Mouse (Mus musculus) forebrain, embryonic 15.5 days (tissue): ENCODE results near the gene Slc7a11. TPM values are rescaled to one million over a fixed set of nuclear protein-coding genes. Genes with fewer than 3 reads are reported as not detected.

Source experiments
- ATAC-seq: fragments of 200-750 bp; cut with Nextera tagmentation; replicated peaks from 2 replicates; pipeline ENCODE4 v1.8.0; 2017; ENCODE audit warnings: mild to moderate bottlenecking, moderate TSS enrichment, moderate library complexity
- H3K27ac ChIP-seq: fragments of 300-500 bp; sonication (generic); replicated peaks from 2 replicates; pipeline ENCODE4 v1.5.1; 2015; ENCODE audit warnings: mild to moderate bottlenecking, inconsistent platforms
- H3K27me3 ChIP-seq: fragments of 300-500 bp; sonication (generic); 2 replicates; pipeline ENCODE4 v1.6.1; 2015; ENCODE audit warnings: inconsistent platforms
- H3K36me3 ChIP-seq: fragments of 300-500 bp; sonication (generic); 2 replicates; pipeline ENCODE4 v1.6.1; 2015; ENCODE audit warnings: mild to moderate bottlenecking, inconsistent platforms
- H3K4me1 ChIP-seq: fragments of 300-500 bp; sonication (generic); 2 replicates; pipeline ENCODE4 v1.6.1; 2015; ENCODE audit warnings: inconsistent platforms
- H3K4me2 ChIP-seq: fragments of 300-500 bp; sonication (generic); replicated peaks from 2 replicates; pipeline ENCODE4 v1.6.1; 2015; ENCODE audit warnings: mild to moderate bottlenecking, inconsistent platforms
- H3K4me3 ChIP-seq: fragments of 300-500 bp; sonication (generic); 2 replicates; pipeline ENCODE4 v1.5.1; 2015; ENCODE audit warnings: mild to moderate bottlenecking, inconsistent platforms
- H3K9ac ChIP-seq: fragments of 300-500 bp; sonication (generic); replicated peaks from 2 replicates; pipeline ENCODE4 v1.6.1; 2015; ENCODE audit warnings: mild to moderate bottlenecking, inconsistent platforms
- H3K9me3 ChIP-seq: fragments of 300-500 bp; sonication (generic); 2 replicates; pipeline ENCODE4 v1.6.1; 2016; ENCODE audit warnings: inconsistent platforms
- WGBS: fragments of 180-500 bp; shearing (Covaris S2); methylation state at CpG from one replicate; pipeline ENCODE4 v1.1.7; 2015; ENCODE audit warnings: mixed read lengths; 5-methylcytosine and 5-hydroxymethylcytosine counted together
- polyA plus RNA-seq: library from polyadenylated mRNA; unstranded; fragments of >200 nt; fragmentation: Nextera tagmentation; extraction: Ambion mirVana; gene quantifications from 2 replicates; pipeline ENCODE4 v1.2.1, GENCODE M21; 2015

Gene Slc7a11
- polyA plus RNA-seq, 1 experiment from 2014 or later, result 2.0 TPM

DNA sequence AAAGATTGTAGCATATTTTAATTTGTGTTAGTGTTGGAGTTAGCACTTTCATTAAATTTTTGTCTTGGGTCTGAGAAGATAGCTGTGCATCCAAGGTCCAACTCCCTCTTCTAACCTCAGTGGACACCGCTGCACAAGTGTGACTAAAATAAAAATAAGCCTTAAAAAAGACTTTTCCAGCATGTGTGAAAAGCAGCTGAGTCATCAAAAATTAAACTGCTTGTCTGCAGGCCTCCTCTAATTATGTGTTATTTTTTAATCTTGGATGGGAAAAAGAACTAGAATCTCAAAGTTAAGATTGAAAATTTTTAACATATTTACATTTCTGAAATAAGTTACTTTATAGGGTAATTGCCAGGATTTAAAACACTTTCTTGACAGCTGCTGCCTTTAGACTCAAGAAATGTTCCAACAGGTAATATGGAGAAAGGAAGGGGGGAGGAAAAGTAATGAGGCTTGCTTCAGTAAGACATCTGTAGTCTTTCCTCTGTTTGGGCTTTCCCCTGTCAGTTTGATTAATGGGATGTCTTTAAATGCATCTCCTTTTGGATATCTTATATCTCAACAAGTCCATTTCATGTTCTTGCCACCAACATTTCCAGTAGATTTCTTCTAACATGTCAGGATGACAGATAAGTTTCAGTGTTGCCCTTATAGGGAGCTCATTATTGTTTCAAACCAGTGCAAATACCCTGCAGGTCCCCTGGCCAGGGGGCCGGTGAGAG, 218.9 kb downstream of the Slc7a11 start:
- no peaks in the 10 kb centered on the region for H3K9me3 ChIP-seq
- WGBS, result 87% methylated on average over 2 of the region's 2 CpGs

GRCm38 (mm10) chr3:50220454-50220853, 223.0 kb downstream of the Slc7a11 start:
- Histone ChIP-seq H3K4me2 (no peak overlapping the region), H3K36me3 (no peaks in the 10 kb centered on the region), H3K4me3 (no peak overlapping the region), H3K4me1 (no peaks in the 10 kb centered on the region), H3K27me3 (no peaks in the 10 kb centered on the region), H3K9ac (no peak overlapping the region), H3K9me3 (no peaks in the 10 kb centered on the region), H3K27ac (no peak overlapping the region)
- WGBS, result 76% methylated on average over 2 of the region's 2 CpGs
- ATAC-seq, result no peak

More for the DNA sequence above, 218.9 kb downstream of the Slc7a11 start:
- H3K4me1 ChIP-seq, result no peaks in the 10 kb centered on the region
- H3K27me3 ChIP-seq, result no peaks in the 10 kb centered on the region
- no peaks in the 10 kb centered on the region for H3K36me3 ChIP-seq
- no peak overlapping the region for H3K4me3 ChIP-seq
- no peak overlapping the region for H3K27ac ChIP-seq
- H3K4me2 ChIP-seq, result no peak overlapping the region
- ATAC-seq, result no peak
- no peak overlapping the region for H3K9ac ChIP-seq

DNA sequence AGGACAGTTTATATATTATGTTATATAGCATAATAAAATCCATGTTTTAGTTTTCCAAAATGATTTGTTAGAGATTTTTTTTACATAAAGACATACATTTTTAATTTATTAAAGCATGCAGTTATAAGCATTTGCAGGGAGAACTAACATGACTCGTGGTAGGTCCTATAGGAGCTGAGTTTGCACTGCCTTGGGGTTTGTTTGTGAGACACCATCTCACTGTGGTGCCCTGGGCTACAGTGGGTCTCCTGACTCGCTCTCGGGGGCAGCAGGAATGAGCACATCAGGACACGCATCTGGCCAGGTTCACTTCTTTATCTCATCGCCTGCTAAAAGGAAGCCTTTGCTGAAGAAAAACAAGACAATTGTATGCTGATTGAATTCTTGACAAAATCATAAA, 257.0 kb downstream of the Slc7a11 start:
- H3K4me1 ChIP-seq, result no peaks in the 10 kb centered on the region
- H3K9me3 ChIP-seq, result no peaks in the 10 kb centered on the region
- no peaks in the 10 kb centered on the region for H3K27me3 ChIP-seq
- no peak for ATAC-seq
- no peak overlapping the region for H3K4me3 ChIP-seq
- H3K9ac ChIP-seq, result no peak overlapping the region
- H3K4me2 ChIP-seq, result no peak overlapping the region
- no peak overlapping the region for H3K27ac ChIP-seq
- whole genome bisulfite sequencing, result 91% methylated on average over 5 of the region's 5 CpGs
- no peaks in the 10 kb centered on the region for H3K36me3 ChIP-seq

DNA sequence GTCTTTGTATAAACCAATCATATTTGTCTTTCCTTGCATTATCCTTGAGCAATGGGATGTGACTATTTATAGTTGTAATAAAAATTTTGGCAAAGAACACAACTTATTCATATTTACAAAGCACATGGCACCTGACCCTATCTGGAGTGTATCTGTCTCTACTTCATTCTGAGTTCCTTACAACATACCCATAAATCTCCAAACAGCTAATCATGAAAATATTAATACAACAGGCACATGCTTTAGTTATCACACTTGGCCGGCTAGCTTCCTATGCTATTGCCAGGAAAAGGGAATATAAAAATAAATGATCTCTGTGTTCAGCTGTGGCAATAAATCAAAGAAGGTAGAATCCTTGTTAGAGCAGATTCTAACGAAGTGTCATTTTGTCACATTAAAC, 257.5 kb downstream of the Slc7a11 start:
- WGBS, result 79% methylated on average over 2 of the region's 2 CpGs
- no peak for ATAC-seq
- no peak overlapping the region for H3K4me3 ChIP-seq

GRCm38 (mm10) chr3:50160756-50161155, 282.7 kb downstream of the Slc7a11 start:
- Histone ChIP-seq H3K4me1 (no peaks in the 10 kb centered on the region), H3K9me3 (no peaks in the 10 kb centered on the region), H3K4me2 (no peak overlapping the region), H3K27me3 (no peaks in the 10 kb centered on the region), H3K27ac (no peak overlapping the region), H3K36me3 (no peaks in the 10 kb centered on the region), H3K9ac (no peak overlapping the region), H3K4me3 (no peak overlapping the region)
- 72% methylated on average over 2 of the region's 2 CpGs for WGBS
- ATAC-seq, result no peak

More for the DNA sequence above, 257.5 kb downstream of the Slc7a11 start:
- H3K27me3 ChIP-seq, result no peaks in the 10 kb centered on the region
- H3K4me2 ChIP-seq, result no peak overlapping the region
- no peaks in the 10 kb centered on the region for H3K9me3 ChIP-seq
- no peaks in the 10 kb centered on the region for H3K4me1 ChIP-seq
- no peak overlapping the region for H3K27ac ChIP-seq
- no peak overlapping the region for H3K9ac ChIP-seq
- no peaks in the 10 kb centered on the region for H3K36me3 ChIP-seq

- H3K4me2 ChIP-seq, result no peak overlapping the region
- H3K9ac ChIP-seq, result no peak overlapping the region
- H3K27ac ChIP-seq, result no peak overlapping the region
- no peak overlapping the region for H3K4me3 ChIP-seq
- no peaks in the 10 kb centered on the region for H3K4me1 ChIP-seq
- no peaks in the 10 kb centered on the region for H3K36me3 ChIP-seq
- H3K9me3 ChIP-seq, result no peaks in the 10 kb centered on the region
- no peak for ATAC-seq
- H3K27me3 ChIP-seq, result no peaks in the 10 kb centered on the region
Observed at GRCm38 (mm10) chr3:50144144-50144543, 299.3 kb downstream of the Slc7a11 start.

DNA sequence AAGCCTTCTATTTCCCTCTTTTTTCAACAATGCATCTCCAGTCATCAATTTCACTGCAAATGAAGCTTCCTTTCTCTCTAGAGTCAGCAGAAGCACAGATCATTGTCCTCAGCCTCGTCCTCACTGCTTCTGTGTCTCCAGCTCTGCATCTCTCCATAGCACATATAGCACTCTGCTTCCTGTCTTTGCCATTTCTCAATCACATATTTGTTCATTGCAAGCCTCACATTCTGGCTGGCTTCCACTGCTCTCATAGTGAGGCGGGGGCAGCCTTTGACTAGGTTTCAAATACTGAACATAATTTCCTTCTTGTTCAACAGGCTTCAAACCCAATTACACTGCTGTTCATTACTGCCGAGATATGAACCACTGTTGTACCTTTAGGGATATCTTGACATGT, 305.1 kb downstream of the Slc7a11 start:
- 74% methylated on average over 3 of the region's 3 CpGs for WGBS
- H3K4me1 ChIP-seq, result no peaks in the 10 kb centered on the region
- no peak overlapping the region for H3K4me2 ChIP-seq
- no peak overlapping the region for H3K9ac ChIP-seq
- no peak for ATAC-seq
- H3K27me3 ChIP-seq, result no peaks in the 10 kb centered on the region
- H3K36me3 ChIP-seq, result no peaks in the 10 kb centered on the region
- H3K4me3 ChIP-seq, result no peak overlapping the region
- H3K27ac ChIP-seq, result no peak overlapping the region
- no peaks in the 10 kb centered on the region for H3K9me3 ChIP-seq

DNA sequence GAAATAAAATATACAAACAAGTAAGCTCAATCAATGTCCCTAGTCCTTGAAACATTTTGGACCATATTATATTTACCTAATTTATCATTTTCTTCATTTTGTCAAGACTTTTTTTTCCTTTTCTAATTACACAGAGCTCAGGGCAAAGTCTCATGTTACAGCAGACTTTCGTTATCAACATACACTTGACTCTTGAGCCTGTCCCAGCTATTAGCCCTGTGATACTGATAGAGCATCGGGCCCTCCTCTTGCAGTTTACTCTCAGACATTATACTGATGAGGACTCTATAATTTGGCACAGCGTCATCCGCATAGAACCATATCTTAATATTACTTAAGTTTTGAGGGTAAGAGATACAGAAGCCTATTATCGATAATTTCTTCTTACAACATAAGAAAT, 311.2 kb downstream of the Slc7a11 start:
- 72% methylated on average over 5 of the region's 5 CpGs for WGBS
- H3K9me3 ChIP-seq, result no peaks in the 10 kb centered on the region

GRCm38 (mm10) chr3:50130319-50130718, 313.1 kb downstream of the Slc7a11 start:
- H3K9me3 ChIP-seq, result no peaks in the 10 kb centered on the region
- no peak overlapping the region for H3K4me2 ChIP-seq
- no peaks in the 10 kb centered on the region for H3K27me3 ChIP-seq
- ATAC-seq, result no peak
- no peak overlapping the region for H3K27ac ChIP-seq
- no peak overlapping the region for H3K9ac ChIP-seq
- H3K4me3 ChIP-seq, result no peak overlapping the region
- H3K36me3 ChIP-seq, result no peaks in the 10 kb centered on the region
- WGBS, result 85% methylated on average over 2 of the region's 2 CpGs
- no peaks in the 10 kb centered on the region for H3K4me1 ChIP-seq

More for the DNA sequence above, 311.2 kb downstream of the Slc7a11 start:
- no peaks in the 10 kb centered on the region for H3K27me3 ChIP-seq
- no peak overlapping the region for H3K4me3 ChIP-seq
- H3K4me1 ChIP-seq, result no peaks in the 10 kb centered on the region
- no peak overlapping the region for H3K4me2 ChIP-seq
- H3K27ac ChIP-seq, result no peak overlapping the region
- H3K9ac ChIP-seq, result no peak overlapping the region
- no peak for ATAC-seq
- H3K36me3 ChIP-seq, result no peaks in the 10 kb centered on the region

DNA sequence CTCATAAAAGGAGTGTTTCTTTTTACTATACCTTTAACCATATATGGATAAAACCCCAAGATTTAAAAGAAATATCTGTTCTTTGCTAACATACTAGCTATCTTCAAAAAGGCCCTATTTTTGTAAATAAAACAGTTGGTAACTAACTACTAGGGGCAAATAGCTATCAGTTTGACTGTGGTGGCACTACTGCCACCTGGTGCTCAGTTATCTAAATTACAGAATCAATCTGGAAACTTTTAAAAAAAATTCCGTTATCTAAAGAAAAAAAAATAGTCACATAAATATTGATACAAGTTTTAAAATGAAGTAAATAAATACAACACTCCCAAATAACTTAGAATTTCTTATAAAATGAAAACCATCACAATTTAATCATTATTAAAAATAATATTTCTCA, 322.4 kb downstream of the Slc7a11 start:
- Histone ChIP-seq H3K9me3 (no peaks in the 10 kb centered on the region), H3K36me3 (no peaks in the 10 kb centered on the region), H3K4me2 (no peak overlapping the region), H3K27me3 (no peaks in the 10 kb centered on the region), H3K4me3 (no peak overlapping the region), H3K27ac (no peak overlapping the region), H3K4me1 (peaks cover 4% of the 10 kb centered on the region; the same call in 1 of the 2 replicates), H3K9ac (no peak overlapping the region)
- WGBS, result 64% methylated on average over 1 of the region's 1 CpGs
- ATAC-seq, result no peak

- no peak for ATAC-seq
- 29% methylated on average over 1 of the region's 1 CpGs for WGBS
Observed at GRCm38 (mm10) chr3:50116266-50116665, 327.1 kb downstream of the Slc7a11 start.

DNA sequence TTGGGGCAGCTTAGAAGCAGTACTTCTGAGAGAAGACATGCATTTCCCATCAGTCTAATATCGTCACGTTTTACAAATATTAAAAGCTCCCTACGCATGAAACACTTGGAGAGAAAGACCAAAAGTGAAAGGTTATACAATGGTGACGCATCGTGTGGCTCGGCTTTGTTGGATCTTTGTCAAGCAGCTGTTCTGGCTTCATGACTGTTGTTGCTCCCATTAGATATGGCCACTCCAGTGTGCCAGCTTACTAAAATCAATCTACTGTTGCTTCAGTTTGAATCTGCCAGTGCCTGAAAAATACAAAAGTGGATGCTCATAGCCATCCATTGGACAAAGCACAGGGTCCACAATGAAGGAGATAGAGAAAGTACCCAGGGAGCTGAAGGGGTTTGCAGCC, 337.9 kb downstream of the Slc7a11 start:
- Histone ChIP-seq H3K4me1 (no peaks in the 10 kb centered on the region), H3K4me3 (no peak overlapping the region), H3K36me3 (no peaks in the 10 kb centered on the region), H3K9ac (no peak overlapping the region), H3K27me3 (no peaks in the 10 kb centered on the region), H3K9me3 (no peaks in the 10 kb centered on the region), H3K27ac (no peak overlapping the region), H3K4me2 (no peak overlapping the region)
- WGBS, result 98% methylated on average over 6 of the region's 6 CpGs
- ATAC-seq, result no peak

More at GRCm38 (mm10) chr3:50116266-50116665, 327.1 kb downstream of the Slc7a11 start:
- Histone ChIP-seq H3K4me3 (no peak overlapping the region), H3K27me3 (no peaks in the 10 kb centered on the region), H3K36me3 (no peaks in the 10 kb centered on the region), H3K9ac (no peak overlapping the region), H3K9me3 (no peaks in the 10 kb centered on the region), H3K4me1 (peaks cover 4% of the 10 kb centered on the region; the same call in 1 of the 2 replicates), H3K27ac (no peak overlapping the region), H3K4me2 (no peak overlapping the region)
